Mouse (Mus musculus): ENCODE data around the gene Ankrd36.

- TF ChIP-seq CTCF (IDR thresholded peaks at IDR 0.05; ENCODE audit: borderline replicate concordance, extremely low read depth, insufficient read depth, insufficient read length) (no peak), POLR2A (IDR thresholded peaks at IDR 0.05; ENCODE audit: borderline replicate concordance, extremely low read depth, insufficient read depth, insufficient read length, poor library complexity, severe bottlenecking) (no peak)
Measured at GRCm38 (mm10) chr11:5718611-5719354, 149.3 kb downstream of the Ankrd36 start.

All from brain, embryonic 14.5 days (tissue).